In the genomic region with DNA sequence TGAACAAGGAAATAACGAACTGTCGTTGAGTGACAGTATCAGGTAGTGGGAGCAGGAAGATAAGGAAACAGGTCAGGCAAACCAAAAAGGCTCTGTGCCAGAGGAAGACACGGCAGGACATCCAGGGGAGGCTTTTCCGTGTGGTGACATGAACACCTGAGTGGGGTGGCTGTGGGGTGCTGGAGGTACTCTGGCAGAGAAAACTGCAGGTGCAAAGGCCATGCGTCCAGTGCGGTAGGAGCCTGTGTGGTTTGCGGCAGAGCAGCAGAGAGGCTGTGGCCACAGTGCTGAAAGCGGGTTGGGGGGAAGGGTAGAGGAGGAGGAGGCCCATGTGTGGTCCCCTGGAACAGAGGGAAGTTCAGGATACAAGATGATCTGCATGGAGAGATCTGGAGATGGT, we compare ENCODE assay signal across 29 mouse cellular contexts.
"Had no signal": no experiment of that assay in that cellular context is flagged by ENCODE, and none has a peak within 500 bp of the region (broad histone marks: within the 10 kb centered on the region; RNA-seq: fewer than 3 reads in every experiment).

No protein-coding gene starts in this region.

- H3K4me3 ChIP-seq: limb, embryonic 10.5 days; limb, embryonic 12.5 days; limb, embryonic 13.5 days; limb, embryonic 15.5 days; liver, embryonic 12.5 days; liver, embryonic 13.5 days; liver, embryonic 15.5 days; lung, embryonic 15.5 days; megakaryocyte, embryonic 14.5 days; midbrain, embryonic 10.5 days; midbrain, embryonic 12.5 days; midbrain, embryonic 15.5 days; myocyte; neural tube, embryonic 12.5 days; neural tube, embryonic 13.5 days had no signal

- H3K4me2 ChIP-seq: limb, embryonic 12.5 days; limb, embryonic 13.5 days; limb, embryonic 15.5 days; liver, embryonic 11.5 days; liver, embryonic 12.5 days; liver, embryonic 13.5 days; liver, embryonic 15.5 days; lung, embryonic 14.5 days; lung, embryonic 15.5 days; midbrain, embryonic 12.5 days; midbrain, embryonic 15.5 days; neural tube, embryonic 12.5 days; neural tube, embryonic 13.5 days had no signal

- ATAC-seq: liver, embryonic 12.5 days; liver, postnatal 0 days; lung, postnatal 0 days; midbrain, embryonic 15.5 days; midbrain, embryonic 16.5 days had no signal

- H3K9me3 ChIP-seq: limb, embryonic 10.5 days; limb, embryonic 12.5 days; limb, embryonic 13.5 days; limb, embryonic 15.5 days; liver, embryonic 12.5 days; liver, embryonic 13.5 days; liver, embryonic 15.5 days; lung, embryonic 15.5 days; megakaryocyte, embryonic 14.5 days; midbrain, embryonic 10.5 days; midbrain, embryonic 12.5 days; midbrain, embryonic 15.5 days; neural tube, embryonic 12.5 days; neural tube, embryonic 13.5 days had no signal

- DNase-seq: left cerebral cortex, postnatal 4 days; liver; liver, embryonic 13.5 days; liver, postnatal 0 days; lung, adult 2 months; lung, embryonic 14.5 days; lung, postnatal 10 days; lung, postnatal 14 days; lung, postnatal 36 days; midbrain, embryonic 14.5 days had no signal

- H3K27me3 ChIP-seq: limb, embryonic 12.5 days; limb, embryonic 13.5 days; limb, embryonic 15.5 days; liver, embryonic 12.5 days; liver, embryonic 13.5 days; liver, embryonic 15.5 days; lung, embryonic 15.5 days; midbrain, embryonic 15.5 days; neural tube, embryonic 12.5 days; neural tube, embryonic 13.5 days had no signal

- H3K27ac ChIP-seq: limb, embryonic 10.5 days; limb, embryonic 12.5 days; limb, embryonic 13.5 days; limb, embryonic 15.5 days; liver, embryonic 12.5 days; liver, embryonic 13.5 days; liver, embryonic 14.5 days; liver, embryonic 15.5 days; lung, embryonic 15.5 days; macrophage; midbrain, embryonic 10.5 days; midbrain, embryonic 12.5 days; midbrain, embryonic 15.5 days; neural tube, embryonic 12.5 days; neural tube, embryonic 13.5 days had no signal

- H3K4me1 ChIP-seq: limb, embryonic 12.5 days; limb, embryonic 13.5 days; limb, embryonic 15.5 days; liver, embryonic 15.5 days; midbrain, embryonic 12.5 days; midbrain, embryonic 15.5 days had no signal

- H3K36me3 ChIP-seq: limb, embryonic 10.5 days; limb, embryonic 12.5 days; limb, embryonic 13.5 days; limb, embryonic 15.5 days; liver, embryonic 12.5 days; liver, embryonic 13.5 days; liver, embryonic 15.5 days; lung, embryonic 15.5 days; midbrain, embryonic 10.5 days; midbrain, embryonic 12.5 days; midbrain, embryonic 15.5 days; neural tube, embryonic 12.5 days; neural tube, embryonic 13.5 days had no signal

- H3K9ac ChIP-seq: limb, embryonic 12.5 days; limb, embryonic 13.5 days; limb, embryonic 15.5 days; liver, embryonic 12.5 days; liver, embryonic 13.5 days; liver, embryonic 14.5 days; liver, embryonic 15.5 days; liver, postnatal 0 days; lung, embryonic 14.5 days; lung, embryonic 15.5 days; midbrain, embryonic 12.5 days; midbrain, embryonic 15.5 days; neural tube, embryonic 12.5 days; neural tube, embryonic 13.5 days had no signal
